Mouse (Mus musculus): Measurements from ENCODE around the gene Dkk3.
"Not testable (repeated sequence)": the region's sequence is repeated elsewhere in the genome, so short reads cannot be mapped to it uniquely, and the experiment has no call there.

Dkk3 gene

GRCm38 (mm10) chr7:112165593-112165992, 6.7 kb upstream of the Dkk3 start:
- DNase-seq (ENCODE audit: low spot score) = no peak

- DNase-seq (ENCODE audit: low spot score) = not testable (repeated sequence)
These were observed 6.2 kb upstream of the Dkk3 start for GRCm38 (mm10) chr7:112165032-112165431.

- DNase-seq (ENCODE audit: low spot score) = no peak
These were observed 5.6 kb upstream of the Dkk3 start for GRCm38 (mm10) chr7:112164430-112164829.

- DNase-seq (ENCODE audit: low spot score) = no peak
These were observed 978 bp upstream of the Dkk3 start for GRCm38 (mm10) chr7:112159835-112160234.

GRCm38 (mm10) chr7:112158316-112158741, 528 bp downstream of the Dkk3 start:
- DNase-seq (ENCODE audit: low spot score) = no peak

- DNase-seq (ENCODE audit: low spot score) = no peak
These were observed 1.1 kb downstream of the Dkk3 start for GRCm38 (mm10) chr7:112157584-112158315.

- no peak for DNase-seq (ENCODE audit: low spot score)
These were observed 3.7 kb downstream of the Dkk3 start for GRCm38 (mm10) chr7:112155194-112155593.

- DNase-seq (ENCODE audit: low spot score) = no peak
These were observed 4.4 kb downstream of the Dkk3 start for GRCm38 (mm10) chr7:112154445-112154844.

GRCm38 (mm10) chr7:112149113-112149512, 9.7 kb downstream of the Dkk3 start:
- DNase-seq (ENCODE audit: low spot score) = no peak

GRCm38 (mm10) chr7:112147979-112148378, 10.9 kb downstream of the Dkk3 start:
- no peak for DNase-seq (ENCODE audit: low spot score)

GRCm38 (mm10) chr7:112144646-112145179, 14.1 kb downstream of the Dkk3 start:
- no peak for DNase-seq (ENCODE audit: low spot score)

- no peak for DNase-seq (ENCODE audit: low spot score)
These were observed 14.9 kb downstream of the Dkk3 start for GRCm38 (mm10) chr7:112143978-112144377.

GRCm38 (mm10) chr7:112143090-112143500, 15.8 kb downstream of the Dkk3 start:
- DNase-seq (ENCODE audit: low spot score) = no peak

- DNase-seq (ENCODE audit: low spot score) = no peak
These were observed 16.2 kb downstream of the Dkk3 start for GRCm38 (mm10) chr7:112142616-112143015.

GRCm38 (mm10) chr7:112140725-112141124, 18.1 kb downstream of the Dkk3 start:
- no peak for DNase-seq (ENCODE audit: low spot score)

GRCm38 (mm10) chr7:112138509-112139405, 20.1 kb downstream of the Dkk3 start:
- DNase-seq (ENCODE audit: low spot score) = no peak

GRCm38 (mm10) chr7:112138168-112138508, 20.7 kb downstream of the Dkk3 start:
- no peak for DNase-seq (ENCODE audit: low spot score)

- DNase-seq (ENCODE audit: low spot score) = no peak
These were observed 22.3 kb downstream of the Dkk3 start for GRCm38 (mm10) chr7:112136537-112136936.

GRCm38 (mm10) chr7:112135161-112135560, 23.7 kb downstream of the Dkk3 start:
- no peak for DNase-seq (ENCODE audit: low spot score)

- no peak for DNase-seq (ENCODE audit: low spot score)
These were observed 25.6 kb downstream of the Dkk3 start for GRCm38 (mm10) chr7:112133277-112133676.

- DNase-seq (ENCODE audit: low spot score) = no peak
These were observed 26.9 kb downstream of the Dkk3 start for GRCm38 (mm10) chr7:112132005-112132404.

- DNase-seq (ENCODE audit: low spot score) = no peak
These were observed 28.2 kb downstream of the Dkk3 start for GRCm38 (mm10) chr7:112130660-112131059.

- no peak for DNase-seq (ENCODE audit: low spot score)
These were observed 29.0 kb downstream of the Dkk3 start for GRCm38 (mm10) chr7:112129851-112130250.

Data from c-Kit-positive CD71-positive TER-119-positive erythroid progenitor cells, embryonic 14.5 days (primary cell).